ENCODE assay signal across 8 mouse cellular contexts in genomic region chr8:95137201-95137600, GRCm38 (mm10). TPM values are rescaled to one million over a fixed set of nuclear protein-coding genes. Genes with fewer than 3 reads are reported as not detected.
A peak's percentile ranks its signal among the peaks of the same experiment; 100 is the strongest.
DNase-seq lines count a peak whose midpoint lies in the region; ATAC-seq lines count a peak whose summit lies in the region.

No protein-coding gene starts in this region.

- H3K4me2 ChIP-seq in neural tube, embryonic 11.5 days (ENCODE audit: low read depth) = peak overlapping the region; percentile 45; the same call in 1 of the 2 replicates
- peak overlapping the region; percentile 56 for H3K4me2 ChIP-seq in liver, embryonic 12.5 days

- H3K9me3 ChIP-seq in neural tube, embryonic 11.5 days (ENCODE audit: control insufficient read depth, low read length) = no peaks in the 10 kb centered on the region
- no peaks in the 10 kb centered on the region for H3K9me3 ChIP-seq in liver, embryonic 12.5 days (replicated peaks)

- no peak overlapping the region for H3K27ac ChIP-seq in neural tube, embryonic 11.5 days (ENCODE audit: low read depth, low read length)
- no peak overlapping the region for H3K27ac ChIP-seq in liver, embryonic 12.5 days

- 14% methylated on average over 12 of the region's 12 CpGs for WGBS in neural tube, embryonic 11.5 days
- WGBS in liver, embryonic 12.5 days (ENCODE audit: insufficient replicate concordance) = 36% methylated on average over 12 of the region's 12 CpGs

- H3K9ac ChIP-seq in neural tube, embryonic 11.5 days (ENCODE audit: low read length) = no peak overlapping the region
- H3K9ac ChIP-seq in liver, embryonic 12.5 days = no peak overlapping the region; the same call in 1 of the 2 replicates

- peaks cover 5% of the 10 kb centered on the region; the same call in 1 of the 2 replicates for H3K4me1 ChIP-seq in neural tube, embryonic 11.5 days (ENCODE audit: control insufficient read depth, insufficient read depth, low read length)
- peaks cover 27% of the 10 kb centered on the region; the same call in 1 of the 2 replicates for H3K4me1 ChIP-seq in liver, embryonic 12.5 days

- H3K4me3 ChIP-seq in neural tube, embryonic 11.5 days (ENCODE audit: low read depth, low read length) = no peak overlapping the region
- peak overlapping the region; percentile 23 for H3K4me3 ChIP-seq in liver, embryonic 12.5 days

- DNase-seq in cerebellum, adult 11-12 months = no peak
- no peak for DNase-seq in neural tube, embryonic 11.5 days (ENCODE audit: low spot score)
- DNase-seq in neural tube, embryonic 10.5 days (ENCODE audit: extremely low spot score, low spot score) = no peak
- no peak for DNase-seq in right cerebral cortex, adult 18-20 months
- DNase-seq in layer of hippocampus, adult 8-10 months (ENCODE audit: low spot score in 2 of 2) = no peak
- no peak for DNase-seq in left cerebral cortex, adult 11 months (ENCODE audit: low spot score)

- ATAC-seq in cerebellum, adult (ENCODE audit: insufficient number of reproducible peaks, low FRiP score, low TSS enrichment) = 0 out of 2 replicates have a peak, but pooled peaks have one; percentile 2
- ATAC-seq in neural tube, embryonic 11.5 days (ENCODE audit: insufficient read depth, low FRiP score, low TSS enrichment) = no peak
- peak; percentile 40; the same call in 1 of the 2 replicates for ATAC-seq in liver, embryonic 12.5 days

- H3K36me3 ChIP-seq in neural tube, embryonic 11.5 days (ENCODE audit: control insufficient read depth, insufficient read depth, low read length) = no peaks in the 10 kb centered on the region
- H3K36me3 ChIP-seq in liver, embryonic 12.5 days = peaks cover 7% of the 10 kb centered on the region; the same call in 1 of the 2 replicates

- peaks cover 18% of the 10 kb centered on the region for H3K27me3 ChIP-seq in neural tube, embryonic 11.5 days (ENCODE audit: control insufficient read depth, insufficient read depth, low read length)
- peaks cover 51% of the 10 kb centered on the region for H3K27me3 ChIP-seq in liver, embryonic 12.5 days (replicated peaks)

RNA-seq across cellular contexts. Expression of gene Katnb1, which starts 56.2 kb away (rescaled TPM):
- 29.2 and 32.5 TPM in 2 replicates for polyA plus RNA-seq in neural tube, embryonic 11.5 days (2014; fragmentation: Nextera tagmentation; extraction: Ambion mirVana)
- polyA plus RNA-seq in liver, embryonic 12.5 days (2016; fragmentation: Nextera tagmentation; extraction: Ambion mirVana) = 17.8 and 18.5 TPM in 2 replicates
- 10 to 100 TPM; 41.0 to 47.8 (median 43.0) TPM for total RNA-seq in layer of hippocampus, adult 8-10 months (2022)
